Mouse (Mus musculus) stomach, embryonic 14.5 days (tissue): Measurements from ENCODE around the gene Tns1. TPM values are rescaled to one million over a fixed set of nuclear protein-coding genes. Genes with fewer than 3 reads are reported as not detected.

Experiments used
- ATAC-seq: fragments of 200-750 bp; cut with Nextera tagmentation; 2 replicates; pipeline ENCODE4 v1.8.0; 2017; ENCODE audit warnings: low read depth, moderate TSS enrichment; ENCODE audit not compliant: insufficient number of reproducible peaks, insufficient read depth, low FRiP score
- H3K27ac ChIP-seq: fragments of 300-500 bp; sonication (generic); 2 replicates; pipeline ENCODE4 v1.5.1; 2014; ENCODE audit warnings: mild to moderate bottlenecking, low read length, moderate library complexity, mixed read lengths
- H3K27me3 ChIP-seq: fragments of 300-500 bp; sonication (generic); 2 replicates; pipeline ENCODE4 v1.6.1; 2014; ENCODE audit warnings: low read length, control low read depth, mixed read lengths; ENCODE audit not compliant: control insufficient read depth, insufficient read depth
- H3K36me3 ChIP-seq: fragments of 300-500 bp; sonication (generic); 2 replicates; pipeline ENCODE4 v1.6.1; 2014; ENCODE audit warnings: mild to moderate bottlenecking, control low read depth, low read length, moderate library complexity, mixed read lengths; ENCODE audit not compliant: control insufficient read depth, insufficient read depth
- H3K4me1 ChIP-seq: fragments of 300-500 bp; sonication (generic); 2 replicates; pipeline ENCODE4 v1.6.1; 2014; ENCODE audit warnings: low read length, control low read depth, mixed read lengths; ENCODE audit not compliant: control insufficient read depth, insufficient read depth
- H3K4me2 ChIP-seq: fragments of 300-500 bp; sonication (generic); replicated peaks from 2 replicates; pipeline ENCODE4 v1.6.1; 2014; ENCODE audit warnings: low read depth, low read length, control low read depth
- H3K4me3 ChIP-seq: fragments of 300-500 bp; sonication (generic); 2 replicates; pipeline ENCODE4 v1.5.1; 2014; ENCODE audit warnings: low read depth, low read length, control low read depth
- H3K9ac ChIP-seq: fragments of 300-500 bp; sonication (generic); replicated peaks from 2 replicates; pipeline ENCODE4 v1.6.1; 2014; ENCODE audit warnings: low read depth, mild to moderate bottlenecking, control low read depth, low read length, moderate library complexity, mixed read lengths
- H3K9me3 ChIP-seq: fragments of 300-500 bp; sonication (generic); 2 replicates; pipeline ENCODE4 v1.6.1; 2016; ENCODE audit warnings: low read depth, low read length, control low read depth; ENCODE audit not compliant: control insufficient read depth
- WGBS: fragments of 180-500 bp; shearing (Covaris S2); extraction: QIAGEN DNeasy Blood & Tissue Kit; methylation state at CpG from one replicate; pipeline ENCODE4 v1.1.7; 2014; 5-methylcytosine and 5-hydroxymethylcytosine counted together
- polyA plus RNA-seq: library from polyadenylated mRNA; unstranded; fragments of >200 nt; fragmentation: Nextera tagmentation; extraction: Ambion mirVana; gene quantifications from 2 replicates; pipeline ENCODE4 v1.2.1, GENCODE M21; 2014

Tns1 gene
- polyA plus RNA-seq, 1 experiment from 2014 or later, result 35.3 TPM

- Histone ChIP-seq H3K36me3 (peaks cover 31% of the 10 kb centered on the region), H3K4me1 (peaks cover 9% of the 10 kb centered on the region; the same call in 1 of the 2 replicates), H3K4me3 (no peak overlapping the region), H3K27ac (no peak overlapping the region), H3K9me3 (no peaks in the 10 kb centered on the region), H3K27me3 (no peaks in the 10 kb centered on the region), H3K9ac (no peak overlapping the region), H3K4me2 (no peak overlapping the region)
- ATAC-seq, result no peak
- WGBS, result 47% methylated on average over 15 of the region's 15 CpGs
Measured at GRCm38 (mm10) chr1:73929211-73929951, 194.9 kb downstream of the Tns1 start.

GRCm38 (mm10) chr1:73928385-73928784, 195.9 kb downstream of the Tns1 start:
- H3K27me3 ChIP-seq, result no peaks in the 10 kb centered on the region
- no peaks in the 10 kb centered on the region for H3K9me3 ChIP-seq
- no peak overlapping the region for H3K4me2 ChIP-seq
- no peak overlapping the region for H3K4me3 ChIP-seq
- ATAC-seq, result no peak
- peaks cover 9% of the 10 kb centered on the region; the same call in 1 of the 2 replicates for H3K4me1 ChIP-seq
- H3K27ac ChIP-seq, result no peak overlapping the region
- WGBS, result 83% methylated on average over 8 of the region's 8 CpGs
- peaks cover 35% of the 10 kb centered on the region for H3K36me3 ChIP-seq
- H3K9ac ChIP-seq, result no peak overlapping the region

- Histone ChIP-seq H3K4me1 (peaks cover 4% of the 10 kb centered on the region; the same call in 1 of the 2 replicates), H3K4me2 (no peak overlapping the region), H3K9me3 (no peaks in the 10 kb centered on the region), H3K27ac (no peak overlapping the region), H3K27me3 (no peaks in the 10 kb centered on the region), H3K9ac (no peak overlapping the region), H3K36me3 (peaks cover 39% of the 10 kb centered on the region), H3K4me3 (no peak overlapping the region)
- WGBS, result 85% methylated on average over 15 of the region's 15 CpGs
- ATAC-seq, result no peak
Measured at GRCm38 (mm10) chr1:73927819-73928218, 196.4 kb downstream of the Tns1 start.

- Histone ChIP-seq H3K4me2 (no peak overlapping the region), H3K36me3 (peaks cover 43% of the 10 kb centered on the region), H3K9me3 (no peaks in the 10 kb centered on the region), H3K4me3 (no peak overlapping the region), H3K27me3 (no peaks in the 10 kb centered on the region), H3K4me1 (no peaks in the 10 kb centered on the region), H3K9ac (no peak overlapping the region), H3K27ac (no peak overlapping the region)
- ATAC-seq, result no peak
- WGBS, result 59% methylated on average over 7 of the region's 7 CpGs
Measured at GRCm38 (mm10) chr1:73926279-73926678, 198.0 kb downstream of the Tns1 start.

- no peaks in the 10 kb centered on the region for H3K9me3 ChIP-seq
- H3K9ac ChIP-seq, result no peak overlapping the region
- no peaks in the 10 kb centered on the region for H3K27me3 ChIP-seq
- no peak overlapping the region; the same call in 1 of the 2 replicates for H3K27ac ChIP-seq
- no peak overlapping the region for H3K4me3 ChIP-seq
- ATAC-seq, result no peak
- H3K4me2 ChIP-seq, result no peak overlapping the region
- H3K36me3 ChIP-seq, result peaks cover 43% of the 10 kb centered on the region
- H3K4me1 ChIP-seq, result no peaks in the 10 kb centered on the region
- 92% methylated on average over 18 of the region's 18 CpGs for WGBS
Measured at GRCm38 (mm10) chr1:73924871-73925610, 199.2 kb downstream of the Tns1 start.

GRCm38 (mm10) chr1:73924210-73924609, 200.0 kb downstream of the Tns1 start:
- Histone ChIP-seq H3K9ac (no peak overlapping the region), H3K9me3 (no peaks in the 10 kb centered on the region), H3K4me3 (no peak overlapping the region), H3K4me1 (no peaks in the 10 kb centered on the region), H3K27ac (no peak overlapping the region), H3K4me2 (no peak overlapping the region), H3K36me3 (peaks cover 47% of the 10 kb centered on the region), H3K27me3 (no peaks in the 10 kb centered on the region)
- ATAC-seq, result no peak
- 85% methylated on average over 5 of the region's 5 CpGs for WGBS

GRCm38 (mm10) chr1:73923185-73923584, 201.1 kb downstream of the Tns1 start:
- ATAC-seq, result no peak
- H3K27ac ChIP-seq, result peak overlapping the region; percentile 44; the same call in 1 of the 2 replicates

GRCm38 (mm10) chr1:73920701-73921100, 203.5 kb downstream of the Tns1 start:
- no peaks in the 10 kb centered on the region for H3K9me3 ChIP-seq
- H3K36me3 ChIP-seq, result peaks cover 57% of the 10 kb centered on the region
- H3K4me2 ChIP-seq, result no peak overlapping the region
- no peak overlapping the region for H3K9ac ChIP-seq
- H3K4me1 ChIP-seq, result no peaks in the 10 kb centered on the region
- ATAC-seq, result no peak
- WGBS, result 95% methylated on average over 8 of the region's 8 CpGs
- no peaks in the 10 kb centered on the region for H3K27me3 ChIP-seq
- H3K4me3 ChIP-seq, result no peak overlapping the region
- H3K27ac ChIP-seq, result no peak overlapping the region

More at GRCm38 (mm10) chr1:73923185-73923584, 201.1 kb downstream of the Tns1 start:
- WGBS, result 58% methylated on average over 8 of the region's 8 CpGs
- no peak overlapping the region for H3K4me2 ChIP-seq
- H3K27me3 ChIP-seq, result no peaks in the 10 kb centered on the region
- no peaks in the 10 kb centered on the region for H3K4me1 ChIP-seq
- no peak overlapping the region for H3K9ac ChIP-seq
- H3K9me3 ChIP-seq, result no peaks in the 10 kb centered on the region
- H3K4me3 ChIP-seq, result no peak overlapping the region
- H3K36me3 ChIP-seq, result peaks cover 54% of the 10 kb centered on the region
